Mouse (Mus musculus) small intestine, adult 2 months (tissue): Measurements from ENCODE around the gene Syvn1. TPM values are rescaled to one million over a fixed set of nuclear protein-coding genes. Genes with fewer than 3 reads are reported as not detected.
"Not testable (repeated sequence)": the region's sequence is repeated elsewhere in the genome, so short reads cannot be mapped to it uniquely, and the experiment has no call there.

Source experiments
- H3K27ac ChIP-seq: fragments of 200-500 bp; 2 replicates; pipeline ENCODE4 v1.5.1; 2012; ENCODE audit warnings: low read depth, low read length, control low read depth, inconsistent platforms; ENCODE audit not compliant: insufficient read depth
- H3K27me3 ChIP-seq: fragments of 200-500 bp; 2 replicates; pipeline ENCODE4 v1.6.1; 2012; ENCODE audit warnings: mild to moderate bottlenecking, moderate library complexity, low read length, inconsistent platforms; ENCODE audit not compliant: control insufficient read depth, insufficient read depth
- H3K36me3 ChIP-seq: fragments of 200-500 bp; 2 replicates; pipeline ENCODE4 v1.6.1; 2012; ENCODE audit warnings: mild to moderate bottlenecking, low read length, control low read depth, inconsistent platforms; ENCODE audit not compliant: control insufficient read depth, insufficient read depth
- H3K4me1 ChIP-seq: fragments of 200-500 bp; 2 replicates; pipeline ENCODE4 v1.6.1; 2012; ENCODE audit warnings: low read length, inconsistent platforms, mixed read lengths; ENCODE audit not compliant: control insufficient read depth, insufficient read depth, insufficient read length
- H3K4me3 ChIP-seq: fragments of 200-500 bp; 2 replicates; pipeline ENCODE4 v1.5.1; 2012; ENCODE audit warnings: low read depth, mild to moderate bottlenecking, control low read depth, inconsistent platforms, low read length, moderate library complexity
- CTCF ChIP-seq: fragments of 200-500 bp; IDR thresholded peaks from 2 replicates; pipeline ENCODE4 v1.5.1; 2012; ENCODE audit warnings: low read depth, mild to moderate bottlenecking, control low read depth, inconsistent platforms, low read length, moderate library complexity, mixed read lengths; ENCODE audit not compliant: insufficient replicate concordance, insufficient read length; ENCODE audit errors: extremely low read depth
- POLR2A ChIP-seq: fragments of 200-500 bp; IDR thresholded peaks from 2 replicates; pipeline ENCODE4 v1.6.1; 2012; ENCODE audit warnings: low read depth, mild to moderate bottlenecking, control low read depth, inconsistent platforms, low read length, moderate library complexity
- WGBS: fragments of 180-500 bp; shearing (Covaris S2); methylation state at CpG from one replicate; pipeline ENCODE4 v1.1.7; 2018; 5-methylcytosine and 5-hydroxymethylcytosine counted together
- polyA plus RNA-seq: library from polyadenylated mRNA; depleted of rRNA; stranded (reverse); fragments of >200 nt; gene quantifications from 2 replicates; pipeline ENCODE4 v1.2.3, GENCODE M21; 2012

The Syvn1 gene
- polyA plus RNA-seq, 1 experiment, result 103 TPM

DNA sequence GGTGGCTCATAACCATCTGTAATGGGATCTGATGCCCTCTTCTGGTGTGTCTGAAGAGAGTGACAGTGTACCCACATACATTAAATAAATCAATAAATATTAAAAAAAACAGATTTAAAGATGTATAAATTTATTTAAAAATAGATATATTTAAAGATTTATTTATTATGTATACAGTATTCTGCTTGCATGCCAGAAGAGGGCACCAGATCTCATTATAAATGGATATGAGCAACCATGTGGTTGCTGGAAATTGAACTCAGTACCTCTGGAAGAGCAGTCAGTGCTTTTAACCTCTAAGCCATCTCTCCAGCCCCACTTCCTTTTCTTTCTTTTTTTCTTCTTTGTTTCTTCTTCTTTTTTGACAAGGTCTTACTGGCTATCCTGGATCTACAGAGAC is 6.4 kb upstream of the Syvn1 start:
- Histone ChIP-seq H3K4me1 (peaks cover 21% of the 10 kb centered on the region), H3K4me3 (no peak overlapping the region), H3K27ac (no peak overlapping the region), H3K27me3 (no peaks in the 10 kb centered on the region), H3K36me3 (no peaks in the 10 kb centered on the region)
- TF ChIP-seq CTCF, result no peak
- no peak for TF ChIP-seq POLR2A

DNA sequence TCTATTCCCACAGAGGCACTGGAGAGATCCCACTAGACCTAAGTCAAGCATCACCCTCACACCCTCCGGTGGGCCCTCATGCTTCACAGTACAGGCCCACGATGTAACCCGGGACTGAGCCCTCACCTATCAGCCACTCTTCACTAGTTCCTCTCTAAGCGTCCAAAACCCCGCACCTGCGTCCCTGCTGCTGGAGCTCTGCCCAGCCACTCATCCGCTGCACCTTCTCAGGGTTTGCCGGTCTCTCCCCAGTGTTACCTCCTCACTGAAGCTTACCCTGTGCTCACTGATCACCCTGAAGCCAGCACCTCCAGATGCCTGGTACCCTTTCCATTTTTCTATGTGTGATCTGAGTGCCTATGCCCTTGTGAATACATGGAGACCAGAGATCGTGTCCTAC is 4.1 kb upstream of the Syvn1 start:
- Histone ChIP-seq H3K27me3 (no peaks in the 10 kb centered on the region), H3K4me3 (no peak overlapping the region), H3K36me3 (no peaks in the 10 kb centered on the region), H3K27ac (no peak overlapping the region), H3K4me1 (peaks cover 7% of the 10 kb centered on the region; the same call in 1 of the 2 replicates)
- 63% methylated on average over 9 of the region's 9 CpGs for WGBS
- TF ChIP-seq CTCF (no peak), POLR2A (no peak)

DNA sequence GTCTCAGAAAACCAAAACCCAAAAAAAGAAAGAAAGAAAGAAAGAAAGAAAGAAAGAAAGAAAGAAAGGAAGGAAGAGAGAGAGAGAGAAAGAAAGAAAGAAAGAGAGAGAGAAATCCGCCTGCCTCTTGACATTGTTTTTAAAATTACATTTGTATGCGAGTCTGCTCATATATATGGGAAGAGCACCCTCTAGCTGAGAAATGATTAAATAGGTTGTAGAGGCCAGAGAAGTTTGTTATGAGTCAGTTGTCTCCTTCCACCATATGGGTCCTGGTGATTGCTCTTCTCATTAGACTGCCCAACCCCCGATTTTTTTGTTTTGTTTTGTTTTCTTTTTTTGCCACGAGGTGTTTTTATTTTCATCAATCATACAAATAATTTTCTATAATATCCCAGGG is 2.3 kb upstream of the Syvn1 start:
- H3K4me1 ChIP-seq, H3K27me3 ChIP-seq, H3K36me3 ChIP-seq, H3K27ac ChIP-seq, H3K4me3 ChIP-seq: not testable (repeated sequence)
- WGBS, result 23% methylated on average over 4 of the region's 4 CpGs

DNA sequence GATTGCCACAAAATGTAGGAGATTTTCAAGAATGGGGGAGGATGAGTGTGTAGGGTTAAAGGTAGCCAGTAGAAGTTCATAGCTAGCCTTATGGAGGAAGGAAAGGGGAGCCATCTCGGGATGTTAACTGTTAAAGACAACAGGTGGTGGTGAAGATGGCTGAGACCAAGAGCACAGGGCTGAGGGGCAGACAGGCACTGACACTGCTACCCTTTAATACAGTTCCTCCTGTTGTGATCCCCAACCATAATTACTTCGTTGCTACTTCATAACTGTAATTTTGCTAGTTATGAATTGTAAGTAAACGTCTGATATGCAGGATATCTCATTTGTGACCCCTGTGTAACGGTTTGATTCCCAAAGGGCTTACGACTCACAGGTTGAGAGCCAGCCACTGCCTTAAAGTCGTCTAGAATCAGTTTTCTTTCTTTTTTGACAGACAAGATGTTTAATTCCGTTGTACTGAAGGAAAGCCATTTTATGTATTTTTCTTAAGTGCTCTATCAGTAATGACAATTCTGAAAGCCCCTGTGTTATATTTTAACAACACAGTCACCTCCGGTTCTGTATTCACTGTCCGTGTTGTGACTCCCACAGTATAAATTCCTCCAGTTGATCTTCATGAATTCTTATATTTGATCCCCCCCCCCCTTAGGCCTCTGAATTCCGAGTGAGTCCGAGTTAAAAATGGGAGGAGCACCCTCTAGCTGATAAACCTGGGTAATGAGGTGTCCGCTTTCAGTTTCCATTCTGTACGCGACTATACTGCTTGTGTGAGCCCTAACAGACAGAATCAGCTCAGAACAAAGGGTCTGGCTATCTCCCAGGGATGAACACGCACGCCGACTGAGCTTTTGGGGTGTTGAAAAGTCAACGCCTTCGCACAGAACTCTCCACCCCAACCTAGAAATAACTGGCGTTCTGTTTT is 746 bp upstream of the Syvn1 start:
- 8% methylated on average over 20 of the region's 20 CpGs for WGBS
- Histone ChIP-seq H3K4me3 (peak overlapping the region; percentile 73), H3K27ac (peak overlapping the region; percentile 99), H3K4me1 (peaks cover 7% of the 10 kb centered on the region), H3K36me3 (peaks cover 25% of the 10 kb centered on the region), H3K27me3 (no peaks in the 10 kb centered on the region)
- TF ChIP-seq POLR2A (no peak), CTCF (no peak)

DNA sequence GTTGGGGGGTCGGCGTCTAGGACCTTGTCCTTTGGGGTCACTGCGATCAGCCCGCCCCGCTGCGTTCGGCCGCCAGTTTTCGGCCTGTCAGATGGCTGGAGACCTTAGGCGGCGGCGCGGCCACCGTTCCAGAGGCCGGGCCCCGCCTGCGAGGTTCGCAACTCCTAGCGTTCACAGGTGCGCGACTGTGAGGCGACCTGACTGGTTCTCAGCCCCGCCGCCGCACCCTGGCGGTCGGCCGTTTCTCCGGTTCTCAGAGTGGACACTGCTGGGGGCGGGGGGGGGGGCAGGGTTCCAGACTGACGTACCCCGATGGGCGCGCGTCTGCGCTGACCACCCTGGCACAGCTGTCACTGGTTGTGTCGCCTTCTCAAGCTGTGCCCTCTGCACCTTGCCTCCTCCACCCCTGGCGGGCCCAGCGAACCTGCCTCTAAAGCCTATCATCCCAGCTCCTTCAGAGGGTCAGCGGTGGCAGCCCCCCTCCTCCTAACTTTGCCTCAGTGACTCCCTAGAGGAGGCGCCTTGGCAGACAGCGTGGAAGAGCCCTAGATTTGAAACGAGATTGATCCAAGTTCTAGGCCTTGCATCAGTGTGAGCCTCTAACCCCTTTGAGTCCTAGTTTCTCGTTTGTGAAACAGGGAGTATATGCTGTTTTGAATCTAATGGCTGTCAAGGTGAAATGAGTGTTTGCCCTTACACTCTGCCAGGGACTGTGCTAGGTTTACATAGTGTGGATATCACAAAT is 950 bp downstream of the Syvn1 start:
- Histone ChIP-seq H3K27ac (peak overlapping the region; percentile 98), H3K4me1 (peaks cover 7% of the 10 kb centered on the region), H3K27me3 (no peaks in the 10 kb centered on the region), H3K36me3 (peaks cover 42% of the 10 kb centered on the region), H3K4me3 (peak overlapping the region; percentile 73)
- no peak for TF ChIP-seq POLR2A
- TF ChIP-seq CTCF, result no peak
- under 1% methylated on average over 44 of the region's 44 CpGs for WGBS

DNA sequence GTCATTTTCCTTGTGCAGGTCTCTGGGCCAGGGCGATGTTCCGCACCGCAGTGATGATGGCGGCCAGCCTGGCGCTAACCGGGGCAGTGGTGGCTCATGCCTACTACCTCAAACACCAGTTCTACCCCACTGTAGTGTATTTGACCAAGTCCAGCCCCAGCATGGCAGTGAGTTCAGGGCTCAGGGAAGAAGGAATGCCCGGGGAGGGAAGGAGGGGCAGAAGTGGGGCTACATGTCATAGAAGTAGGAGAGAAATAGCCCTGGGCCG is 1.5 kb downstream of the Syvn1 start:
- H3K36me3 ChIP-seq, result peaks cover 47% of the 10 kb centered on the region
- no peaks in the 10 kb centered on the region for H3K27me3 ChIP-seq
- H3K4me3 ChIP-seq, result peak overlapping the region; percentile 73
- H3K27ac ChIP-seq, result peak overlapping the region; percentile 38
- H3K4me1 ChIP-seq, result peaks cover 7% of the 10 kb centered on the region
- WGBS, result 68% methylated on average over 8 of the region's 8 CpGs
- no peak for TF ChIP-seq POLR2A
- TF ChIP-seq CTCF, result no peak

DNA sequence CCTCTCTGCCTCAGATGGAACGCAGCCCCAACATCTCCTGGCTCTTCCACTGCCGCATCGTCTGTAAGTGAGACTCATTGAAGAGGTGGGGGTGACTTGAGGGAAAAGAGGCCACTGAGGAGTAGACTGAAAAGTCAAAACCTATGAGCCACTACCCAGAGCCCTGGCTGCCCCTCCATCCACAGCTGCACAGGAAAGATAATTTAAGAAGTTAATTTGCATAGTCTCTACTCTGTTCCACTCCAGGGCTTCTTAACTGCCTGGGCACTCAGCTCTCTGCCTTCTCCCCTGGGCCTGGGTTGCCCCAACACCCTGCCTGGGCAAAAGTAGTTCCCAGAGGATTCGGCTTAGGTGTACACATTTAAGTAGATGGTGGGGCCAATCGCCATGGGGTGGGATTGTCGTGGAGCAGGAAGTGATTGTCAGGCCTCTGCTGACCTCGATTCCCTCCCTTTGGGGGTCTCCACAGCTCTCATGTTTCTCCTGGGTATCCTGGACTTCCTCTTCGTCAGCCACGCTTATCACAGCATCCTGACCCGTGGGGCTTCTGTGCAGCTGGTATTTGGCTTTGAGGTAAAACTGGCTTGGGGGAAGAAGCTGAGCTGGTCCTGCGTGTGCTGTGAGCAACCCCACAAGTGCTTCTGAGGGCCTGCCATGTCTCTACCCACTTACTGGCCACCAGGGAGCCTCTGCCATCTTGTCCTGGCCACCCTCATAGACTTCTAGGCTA is 2.5 kb downstream of the Syvn1 start:
- H3K4me3 ChIP-seq, result peak overlapping the region; percentile 73
- WGBS, result 82% methylated on average over 11 of the region's 11 CpGs
- TF ChIP-seq POLR2A (no peak), CTCF (no peak)
- peaks cover 56% of the 10 kb centered on the region for H3K36me3 ChIP-seq
- no peaks in the 10 kb centered on the region for H3K27me3 ChIP-seq
- H3K27ac ChIP-seq, result no peak overlapping the region; the same call in 1 of the 2 replicates
- peaks cover 7% of the 10 kb centered on the region for H3K4me1 ChIP-seq
